Mouse (Mus musculus) neural tube, embryonic 14.5 days (tissue): ENCODE measurements at regions not wholly inside any gene's neighbourhood (a gene's known extent, or its start where the extent isn't known, plus 50 kb on each side); places are given as distances from the start of the nearest gene placed in this dataset.
A peak's percentile ranks its signal among the peaks of the same experiment; 100 is the strongest.

Source experiments
- ATAC-seq: fragments of 200-750 bp; cut with Nextera tagmentation; 2 replicates; pipeline ENCODE4 v1.8.0; 2017; ENCODE audit warnings: low read depth, mild to moderate bottlenecking, moderate TSS enrichment, moderate library complexity
- H3K27ac ChIP-seq: fragments of 300-500 bp; sonication (generic); 2 replicates; pipeline ENCODE4 v1.5.1; 2014; ENCODE audit warnings: low read depth, mild to moderate bottlenecking, control low read depth, low read length, moderate library complexity, mixed read lengths
- H3K27me3 ChIP-seq: fragments of 300-500 bp; sonication (generic); 2 replicates; pipeline ENCODE4 v1.6.1; 2014; ENCODE audit warnings: low read length; ENCODE audit not compliant: control insufficient read depth, insufficient read depth
- H3K36me3 ChIP-seq: fragments of 300-500 bp; sonication (generic); 2 replicates; pipeline ENCODE4 v1.6.1; 2014; ENCODE audit warnings: low read length, mixed read lengths; ENCODE audit not compliant: control insufficient read depth, insufficient read depth
- H3K4me1 ChIP-seq: fragments of 300-500 bp; sonication (generic); 2 replicates; pipeline ENCODE4 v1.6.1; 2014; ENCODE audit warnings: low read length; ENCODE audit not compliant: control insufficient read depth, insufficient read depth
- H3K4me2 ChIP-seq: fragments of 300-500 bp; sonication (generic); 2 replicates; pipeline ENCODE4 v1.6.1; 2014; ENCODE audit warnings: mild to moderate bottlenecking, low read depth, low read length, control low read depth
- H3K4me3 ChIP-seq: fragments of 300-500 bp; sonication (generic); 2 replicates; pipeline ENCODE4 v1.5.1; 2014; ENCODE audit warnings: low read depth, low read length, control low read depth, mixed read lengths
- H3K9ac ChIP-seq: fragments of 300-500 bp; sonication (generic); replicated peaks from 2 replicates; pipeline ENCODE4 v1.6.1; 2014; ENCODE audit warnings: low read depth, mild to moderate bottlenecking, control low read depth, low read length, mixed read lengths
- H3K9me3 ChIP-seq: fragments of 300-500 bp; sonication (generic); 2 replicates; pipeline ENCODE4 v1.6.1; 2016; ENCODE audit warnings: low read length; ENCODE audit not compliant: control insufficient read depth
- WGBS: fragments of 180-500 bp; shearing (Covaris S2); extraction: QIAGEN DNeasy Blood & Tissue Kit; methylation state at CpG from one replicate; pipeline ENCODE4 v1.1.7; 2014; 5-methylcytosine and 5-hydroxymethylcytosine counted together

GRCm38 (mm10) chr5:85572531-85572930 is 492.9 kb downstream of the Cenpc1 start:
- no peak overlapping the region for H3K9ac ChIP-seq
- ATAC-seq: no peak
- no peak overlapping the region for H3K27ac ChIP-seq
- H3K4me1 ChIP-seq: no peaks in the 10 kb centered on the region
- no peaks in the 10 kb centered on the region for H3K36me3 ChIP-seq
- H3K27me3 ChIP-seq: no peaks in the 10 kb centered on the region
- no peak overlapping the region for H3K4me3 ChIP-seq
- H3K9me3 ChIP-seq: no peaks in the 10 kb centered on the region
- no peak overlapping the region for H3K4me2 ChIP-seq

GRCm38 (mm10) chr5:85571967-85572366 is 493.4 kb downstream of the Cenpc1 start:
- Histone ChIP-seq H3K9ac (no peak overlapping the region), H3K36me3 (no peaks in the 10 kb centered on the region), H3K27me3 (no peaks in the 10 kb centered on the region), H3K4me1 (no peaks in the 10 kb centered on the region), H3K4me2 (no peak overlapping the region), H3K9me3 (no peaks in the 10 kb centered on the region), H3K27ac (no peak overlapping the region), H3K4me3 (no peak overlapping the region)
- peak; percentile 51; the same call in 1 of the 2 replicates for ATAC-seq
- 57% methylated on average over 4 of the region's 4 CpGs for WGBS

- Histone ChIP-seq H3K27ac (no peak overlapping the region), H3K4me1 (no peaks in the 10 kb centered on the region), H3K9me3 (no peaks in the 10 kb centered on the region), H3K27me3 (no peaks in the 10 kb centered on the region), H3K9ac (no peak overlapping the region), H3K4me3 (no peak overlapping the region), H3K4me2 (no peak overlapping the region), H3K36me3 (no peaks in the 10 kb centered on the region)
- peak; percentile 69 for ATAC-seq
- WGBS: 62% methylated on average over 3 of the region's 3 CpGs
Observed at GRCm38 (mm10) chr5:85571381-85571780, 494.0 kb downstream of the Cenpc1 start.

GRCm38 (mm10) chr5:85536329-85536728 is 529.1 kb downstream of the Cenpc1 start:
- Histone ChIP-seq H3K27ac (no peak overlapping the region), H3K4me3 (no peak overlapping the region), H3K27me3 (no peaks in the 10 kb centered on the region), H3K9ac (no peak overlapping the region), H3K4me1 (no peaks in the 10 kb centered on the region), H3K4me2 (no peak overlapping the region), H3K36me3 (no peaks in the 10 kb centered on the region), H3K9me3 (no peaks in the 10 kb centered on the region)
- no peak for ATAC-seq
- WGBS: 55% methylated on average over 1 of the region's 1 CpGs

GRCm38 (mm10) chr5:85525385-85526194 is 539.8 kb downstream of the Cenpc1 start:
- WGBS: 78% methylated on average over 10 of the region's 10 CpGs
- H3K9ac ChIP-seq: no peak overlapping the region
- H3K4me2 ChIP-seq: no peak overlapping the region
- H3K27me3 ChIP-seq: no peaks in the 10 kb centered on the region
- no peaks in the 10 kb centered on the region for H3K9me3 ChIP-seq
- H3K27ac ChIP-seq: no peak overlapping the region
- H3K4me1 ChIP-seq: no peaks in the 10 kb centered on the region
- H3K4me3 ChIP-seq: no peak overlapping the region
- no peaks in the 10 kb centered on the region for H3K36me3 ChIP-seq
- no peak for ATAC-seq

- Histone ChIP-seq H3K36me3 (no peaks in the 10 kb centered on the region), H3K4me3 (no peak overlapping the region), H3K4me2 (no peak overlapping the region), H3K9ac (no peak overlapping the region), H3K9me3 (no peaks in the 10 kb centered on the region), H3K27ac (no peak overlapping the region), H3K4me1 (no peaks in the 10 kb centered on the region), H3K27me3 (no peaks in the 10 kb centered on the region)
- ATAC-seq: no peak
- 90% methylated on average over 1 of the region's 1 CpGs for WGBS
Observed at GRCm38 (mm10) chr5:85505244-85505643, 560.1 kb downstream of the Cenpc1 start.

- Histone ChIP-seq H3K4me1 (no peaks in the 10 kb centered on the region), H3K27me3 (no peaks in the 10 kb centered on the region), H3K36me3 (no peaks in the 10 kb centered on the region), H3K9me3 (no peaks in the 10 kb centered on the region), H3K4me2 (no peak overlapping the region), H3K9ac (no peak overlapping the region), H3K4me3 (no peak overlapping the region), H3K27ac (no peak overlapping the region)
- WGBS: 57% methylated on average over 2 of the region's 2 CpGs
- no peak for ATAC-seq
Observed at GRCm38 (mm10) chr5:85497261-85497660, 568.1 kb downstream of the Cenpc1 start.

- Histone ChIP-seq H3K4me1 (no peaks in the 10 kb centered on the region), H3K27ac (no peak overlapping the region), H3K4me3 (no peak overlapping the region), H3K9me3 (no peaks in the 10 kb centered on the region), H3K9ac (no peak overlapping the region), H3K36me3 (no peaks in the 10 kb centered on the region), H3K4me2 (no peak overlapping the region), H3K27me3 (no peaks in the 10 kb centered on the region)
- ATAC-seq: no peak
- WGBS: 84% methylated on average over 2 of the region's 2 CpGs
Observed at GRCm38 (mm10) chr5:85485733-85486322, 579.6 kb downstream of the Cenpc1 start.

- ATAC-seq: no peak
- no peaks in the 10 kb centered on the region for H3K36me3 ChIP-seq
- H3K9me3 ChIP-seq: no peaks in the 10 kb centered on the region
- no peaks in the 10 kb centered on the region for H3K27me3 ChIP-seq
- no peaks in the 10 kb centered on the region for H3K4me1 ChIP-seq
- H3K4me2 ChIP-seq: no peak overlapping the region
- no peak overlapping the region for H3K4me3 ChIP-seq
- H3K9ac ChIP-seq: no peak overlapping the region
- H3K27ac ChIP-seq: no peak overlapping the region
Observed at GRCm38 (mm10) chr5:85485157-85485556, 580.2 kb downstream of the Cenpc1 start.
